8 mouse cellular contexts compared by ENCODE assay signal in the genomic region with DNA sequence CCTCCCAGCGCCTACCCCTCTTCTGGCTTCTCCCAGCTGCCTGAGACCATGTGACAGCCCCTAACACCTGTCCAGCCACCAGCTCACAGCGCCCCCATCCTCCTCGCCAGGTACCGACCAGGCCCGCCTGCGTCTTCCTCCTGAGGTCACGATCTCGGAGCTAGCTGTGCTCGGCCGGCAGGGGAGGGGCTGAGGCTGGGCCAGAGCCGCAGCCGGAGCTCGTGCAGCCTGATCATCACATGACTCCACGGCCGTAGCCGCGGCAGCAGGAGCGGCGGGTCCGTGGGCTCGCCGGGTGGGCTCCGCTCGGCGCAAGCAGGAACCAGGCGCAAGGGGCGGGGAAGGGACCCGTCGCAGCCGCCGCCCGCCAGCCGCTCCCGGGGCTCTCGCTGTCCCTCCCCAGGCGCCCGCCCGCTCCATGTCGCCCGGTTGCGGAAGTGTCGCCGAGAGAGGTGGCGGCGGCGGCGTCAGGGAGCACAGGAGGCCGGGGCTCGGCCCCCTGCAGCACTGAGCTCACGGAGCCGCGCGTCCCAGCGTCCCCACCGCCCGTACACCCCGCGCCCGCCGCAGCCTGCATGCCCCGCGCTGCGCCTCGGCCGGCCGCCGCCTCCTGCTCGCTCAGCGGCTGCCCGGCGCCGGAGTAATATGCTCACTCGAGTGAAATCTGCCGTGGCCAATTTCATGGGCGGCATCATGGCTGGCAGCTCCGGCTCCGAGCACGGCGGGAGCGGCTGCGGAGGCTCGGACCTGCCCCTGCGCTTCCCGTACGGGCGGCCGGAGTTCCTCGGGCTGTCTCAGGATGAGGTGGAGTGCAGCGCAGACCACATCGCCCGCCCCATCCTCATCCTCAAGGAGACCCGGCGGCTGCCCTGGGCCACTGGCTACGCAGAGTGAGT. TPM values are rescaled to one million over a fixed set of nuclear protein-coding genes. Genes with fewer than 3 reads are reported as not detected.
DNase-seq lines count a peak whose midpoint lies in the region; ATAC-seq and TF ChIP-seq lines count a peak whose summit lies in the region.

TSS of gene Ppm1h (plus strand) at position 222 of the 896 bp plus-strand sequence.

- H3K36me3 ChIP-seq in CH12.LX (replicated peaks in 1 of 2; ENCODE audit: control insufficient read depth in 1 of 2, insufficient read depth in 1 of 2, low read length in 1 of 2), result no peaks in the 10 kb centered on the region
- H3K36me3 ChIP-seq in lung, embryonic 15.5 days, result no peaks in the 10 kb centered on the region
- H3K36me3 ChIP-seq in thymus, adult 2 months (ENCODE audit: control insufficient read depth, insufficient read depth, low read length), result no peaks in the 10 kb centered on the region

- H3K4me2 ChIP-seq in CH12.LX (ENCODE audit: insufficient read depth, low read depth, poor library complexity, severe bottlenecking), result peak within 1 kb of the TSS; percentile 65
- peak within 1 kb of the TSS; percentile 91 for H3K4me2 ChIP-seq in lung, embryonic 15.5 days

- WGBS in lung, embryonic 15.5 days, result under 1% methylated on average over 72 of the region's 94 CpGs
- under 1% methylated on average over 93 of the region's 94 CpGs for WGBS in olfactory bulb, adult 2 months
- WGBS in thymus, adult 2 months, result under 1% methylated on average over 80 of the region's 94 CpGs

- H3K79me2 ChIP-seq in CH12.LX (replicated peaks; ENCODE audit: control insufficient read depth, extremely low read depth, insufficient read depth, poor library complexity, severe bottlenecking), result no peaks in the 10 kb centered on the region

- no peak for TF ChIP-seq EP300 in CH12.LX (IDR thresholded peaks at IDR 0.05; ENCODE audit: low read length)

- TF ChIP-seq CTCF in CH12.LX (conservative IDR thresholded peaks at IDR 0.05 in 1 of 2, IDR thresholded peaks at IDR 0.05 in 1 of 2; ENCODE audit: low read depth in 2 of 2, low read length in 2 of 2), result peak in 1 of 2 experiments; percentile 46; a peak in 2 of 4 replicates
- TF ChIP-seq CTCF in olfactory bulb, adult 2 months (IDR thresholded peaks at IDR 0.05; ENCODE audit: insufficient read depth, low read depth, low read length), result no peak
- TF ChIP-seq CTCF in thymus, adult 2 months (IDR thresholded peaks at IDR 0.05; ENCODE audit: borderline replicate concordance, control insufficient read depth, extremely low read depth, insufficient read depth, low read length, poor library complexity), result peak; percentile 68

- H3K27me3 ChIP-seq in CH12.LX (replicated peaks), result no peaks in the 10 kb centered on the region
- peaks cover 24% of the 10 kb centered on the region for H3K27me3 ChIP-seq in lung, embryonic 15.5 days
- H3K27me3 ChIP-seq in thymus, adult 2 months (ENCODE audit: control insufficient read depth, insufficient read depth, low read length), result no peaks in the 10 kb centered on the region

- TF ChIP-seq RAD21 in CH12.LX (IDR thresholded peaks at IDR 0.05; ENCODE audit: low read depth, low read length), result no peak; the same call in none of the 2 replicates

- dilution Hi-C loops in CH12.LX (cut with MboI; ENCODE audit: extremely low pct_ligation_motif_present, extremely low pct_unique_long_range_greater_than_20kb, low sequenced_read_pairs), result no loop called here

- ATAC-seq in frontal cortex, adult (ENCODE audit: low TSS enrichment), result peak; percentile 61
- ATAC-seq in hematopoietic stem cell, adult 5-6 weeks (replicated peaks in 1 of 2; ENCODE audit: insufficient read depth in 1 of 2, low FRiP score in 2 of 2, low TSS enrichment in 1 of 2, low read depth in 1 of 2, poor library complexity in 2 of 2, severe bottlenecking in 2 of 2), result peak; percentile 79 to 82
- peak; percentile 85 for ATAC-seq in lung, embryonic 15.5 days (ENCODE audit: borderline replicate concordance, extremely low read depth, low FRiP score, low TSS enrichment)

- H3K9me3 ChIP-seq in CH12.LX (replicated peaks; ENCODE audit: low read length), result peaks cover 4% of the 10 kb centered on the region
- no peaks in the 10 kb centered on the region for H3K9me3 ChIP-seq in lung, embryonic 15.5 days

- H3K4me3 ChIP-seq in CH12.LX (replicated peaks in 1 of 3; ENCODE audit: low read depth in 2 of 3, low read length in 2 of 3, poor library complexity in 1 of 3), result peak within 1 kb of the TSS; percentile 47 to 70 (median 60)
- peak within 1 kb of the TSS; percentile 84 for H3K4me3 ChIP-seq in lung, embryonic 15.5 days
- peak within 1 kb of the TSS; percentile 81 for H3K4me3 ChIP-seq in olfactory bulb, adult 2 months (ENCODE audit: insufficient read depth, low read depth, low read length)
- H3K4me3 ChIP-seq in thymus, adult 2 months (ENCODE audit: control insufficient read depth, insufficient read depth, low read length), result peak within 1 kb of the TSS; percentile 97

- no peak within 1 kb of the TSS for H3K27ac ChIP-seq in CH12.LX (ENCODE audit: insufficient read depth, low read depth)
- H3K27ac ChIP-seq in lung, embryonic 15.5 days, result peak within 1 kb of the TSS; percentile 66
- peak within 1 kb of the TSS; percentile 58 for H3K27ac ChIP-seq in olfactory bulb, adult 2 months (ENCODE audit: insufficient read depth, low read depth, low read length)
- peak within 1 kb of the TSS; percentile 88 for H3K27ac ChIP-seq in thymus, adult 2 months (ENCODE audit: control insufficient read depth, insufficient read depth, low read length)

- peak; percentile 46 for DNase-seq in CH12.LX (ENCODE audit: extremely low read depth)
- DNase-seq in cerebellum, adult 11-12 months, result peak; percentile 83
- DNase-seq in layer of hippocampus, adult 9-11 months, result peak; percentile 65
- peak; percentile 93 for DNase-seq in thymus, adult 2 months

- 0 out of 2 replicates have a peak, but pooled peaks have one; percentile 24 for TF ChIP-seq POLR2A in CH12.LX (IDR thresholded peaks at IDR 0.05; ENCODE audit: low read depth, low read length)
- TF ChIP-seq POLR2A in olfactory bulb, adult 2 months (IDR thresholded peaks at IDR 0.05; ENCODE audit: insufficient read depth, low read depth, low read length), result no peak
- peak; percentile 61 for TF ChIP-seq POLR2A in thymus, adult 2 months (IDR thresholded peaks at IDR 0.05; ENCODE audit: control insufficient read depth, extremely low read depth, insufficient read depth, low read length, poor library complexity)

- peaks cover 0 to 3% of the 10 kb centered on the region in 2 experiments; a peak in 1 of 4 replicates for H3K4me1 ChIP-seq in CH12.LX (ENCODE audit: control insufficient read depth in 1 of 2, insufficient read depth in 2 of 2)
- peaks cover 13% of the 10 kb centered on the region; the same call in 1 of the 2 replicates for H3K4me1 ChIP-seq in lung, embryonic 15.5 days
- H3K4me1 ChIP-seq in olfactory bulb, adult 2 months (ENCODE audit: control insufficient read depth, insufficient read depth, low read length), result peaks cover 6% of the 10 kb centered on the region
- H3K4me1 ChIP-seq in thymus, adult 2 months (replicated peaks; ENCODE audit: control insufficient read depth, insufficient read depth, low read length), result peaks cover 20% of the 10 kb centered on the region

- H3K9ac ChIP-seq in CH12.LX (ENCODE audit: insufficient read depth, low read depth), result peak within 1 kb of the TSS; percentile 49
- peak within 1 kb of the TSS; percentile 83 for H3K9ac ChIP-seq in lung, embryonic 15.5 days

- in situ Hi-C loops in CH12.LX (cut with MboI; ENCODE audit: low pct_ligation_motif_present, low pct_unique_long_range_greater_than_20kb, low sequenced_read_pairs), result no loop called here

TF ChIP-seq in CH12.LX, 34 proteins besides CTCF, POLR2A, EP300 and RAD21:
- no peak for TF ChIP-seq ZC3H11A (IDR thresholded peaks at IDR 0.05; ENCODE audit: low read depth, low read length)
- TF ChIP-seq NRF1 (IDR thresholded peaks at IDR 0.05; ENCODE audit: low read depth, low read length), result no peak
- no peak for TF ChIP-seq CHD1 (IDR thresholded peaks at IDR 0.05; ENCODE audit: low read depth, low read length)
- no peak; the same call in 1 of the 2 replicates for TF ChIP-seq MAX (IDR thresholded peaks at IDR 0.05; ENCODE audit: low read length)
- TF ChIP-seq MAZ (IDR thresholded peaks at IDR 0.05; ENCODE audit: low read depth, low read length), result no peak
- peak; percentile 36; the same call in 1 of the 2 replicates for TF ChIP-seq ELF1 (IDR thresholded peaks at IDR 0.05; ENCODE audit: low read depth, low read length)
- no peak for TF ChIP-seq TBP (conservative IDR thresholded peaks at IDR 0.05; ENCODE audit: low read depth, low read length)
- TF ChIP-seq USF1 (IDR thresholded peaks at IDR 0.05; ENCODE audit: low read depth, low read length), result peak; percentile 40
- no peak for TF ChIP-seq JUND (conservative IDR thresholded peaks at IDR 0.05; ENCODE audit: low read depth, low read length)
- TF ChIP-seq ZMIZ1 (IDR thresholded peaks at IDR 0.05; ENCODE audit: low read depth, low read length), result no peak
- no peak for TF ChIP-seq PAX5 (IDR thresholded peaks at IDR 0.05; ENCODE audit: low read length)
- no peak for TF ChIP-seq MXI1 (IDR thresholded peaks at IDR 0.05; ENCODE audit: low read depth, low read length)
- TF ChIP-seq BHLHE40 (IDR thresholded peaks at IDR 0.05; ENCODE audit: low read depth, low read length), result peak; percentile 84
- TF ChIP-seq TCF12 (IDR thresholded peaks at IDR 0.05; ENCODE audit: low read depth, low read length), result peak; percentile 13; the same call in 1 of the 2 replicates
- no peak for TF ChIP-seq KAT2A (IDR thresholded peaks at IDR 0.05; ENCODE audit: insufficient replicate concordance, low read length)
- TF ChIP-seq IRF4 (IDR thresholded peaks at IDR 0.05; ENCODE audit: low read depth, low read length), result no peak
- peak; percentile 74; the same call in 1 of the 2 replicates for TF ChIP-seq UBTF (IDR thresholded peaks at IDR 0.05; ENCODE audit: low read depth, low read length)
- no peak for TF ChIP-seq ZNF384 (IDR thresholded peaks at IDR 0.05; ENCODE audit: low read depth, low read length)

RNA-seq across cellular contexts. Expression of gene Ppm1h, which starts in this region (rescaled TPM):
- total RNA-seq in CH12.LX (2012; rRNA removed) (1.3 and 1.7 TPM in 2 replicates), CH12.LX (2014; rRNA removed) (1.1 and 1.3 TPM in 2 replicates)
- 1.2 and 2.2 TPM in 2 replicates for polyA plus RNA-seq in CH12.LX (2012; ENCODE audit: insufficient read length, low read depth)
- total RNA-seq in hematopoietic stem cell, adult 5-6 weeks (2017), result 23.1 and 24.1 TPM in 2 replicates
- 7.1 and 7.6 TPM in 2 replicates for polyA plus RNA-seq in lung, embryonic 15.5 days (2015; fragmentation: Nextera tagmentation; extraction: Ambion mirVana)
- polyA plus RNA-seq in olfactory bulb, adult 2 months (2012; ENCODE audit: insufficient read depth, insufficient read length, low replicate concordance, missing spikeins), result 422 TPM in 1 of 2 replicates, not detected in the other
- polyA plus RNA-seq in thymus, adult 2 months (2012; rRNA removed), result 61.7 and 67.1 TPM in 2 replicates
